Comparison of ENCODE assay signal across 13 mouse cellular contexts in the genomic region with DNA sequence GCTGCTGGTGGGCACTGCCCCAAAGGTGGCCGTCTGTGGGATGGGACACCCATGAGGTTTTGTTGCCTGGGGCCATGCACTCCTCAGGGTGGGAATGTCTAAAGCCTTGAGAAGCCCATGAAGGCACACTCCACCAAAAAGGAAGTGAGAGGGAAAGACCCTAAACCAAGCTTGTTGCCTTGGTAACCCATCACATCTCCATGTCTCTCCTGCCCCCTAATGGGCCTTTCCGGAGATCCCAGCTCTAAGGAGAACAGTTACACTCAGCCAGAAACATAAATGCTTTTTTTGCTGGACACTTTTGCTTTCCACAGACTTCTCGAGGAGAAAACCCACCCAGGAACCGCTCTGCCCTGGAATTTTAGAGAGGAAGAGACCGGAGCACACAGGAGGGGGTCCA. TPM values are rescaled to one million over a fixed set of nuclear protein-coding genes. Genes with fewer than 3 reads are reported as not detected.
A peak's percentile ranks its signal among the peaks of the same experiment; 100 is the strongest.
DNase-seq lines count a peak whose midpoint lies in the region; ATAC-seq and TF ChIP-seq lines count a peak whose summit lies in the region.
"Had no signal": no experiment of that assay in that cellular context is flagged by ENCODE, and none has a peak within 500 bp of the region (broad histone marks: within the 10 kb centered on the region; RNA-seq: fewer than 3 reads in every experiment).

No protein-coding gene starts in this region.

- no peaks in the 10 kb centered on the region for H3K9me3 ChIP-seq in heart, postnatal 0 days (replicated peaks; ENCODE audit: control insufficient read depth, low read length)
- H3K9me3 ChIP-seq in lung, postnatal 0 days (ENCODE audit: low read length), result no peaks in the 10 kb centered on the region
- H3K9me3 ChIP-seq in hindbrain, postnatal 0 days (ENCODE audit: low read length), result no peaks in the 10 kb centered on the region
- H3K9me3 ChIP-seq: liver, embryonic 13.5 days had no signal

- no peak for DNase-seq in heart, postnatal 0 days (ENCODE audit: low spot score)
- DNase-seq in heart, postnatal 14 days, result no peak
- DNase-seq in lung, postnatal 0 days (ENCODE audit: low spot score), result no peak
- no peak for DNase-seq in lung, postnatal 25 days (ENCODE audit: low spot score)
- DNase-seq in R1 (ENCODE audit: low read depth, low spot score), result peak; percentile 60
- peak; percentile 81 for DNase-seq in hindbrain, postnatal 0 days (ENCODE audit: low spot score)
- DNase-seq in frontal cortex, postnatal 14 days (ENCODE audit: low spot score in 2 of 2), result no peak
- DNase-seq: gastrocnemius, postnatal 10 days; liver, embryonic 13.5 days had no signal

- H3K4me2 ChIP-seq in heart, postnatal 0 days (ENCODE audit: low read depth, low read length), result no peak overlapping the region
- H3K4me2 ChIP-seq in lung, postnatal 0 days (replicated peaks; ENCODE audit: low read depth, low read length), result no peak overlapping the region
- H3K4me2 ChIP-seq in hindbrain, postnatal 0 days (ENCODE audit: low read depth, low read length), result no peak overlapping the region
- H3K4me2 ChIP-seq: liver, embryonic 13.5 days had no signal

- TF ChIP-seq CTCF in heart, postnatal 0 days (IDR thresholded peaks at IDR 0.05; ENCODE audit: low read depth), result 0 out of 2 replicates have a peak, but pooled peaks have one; percentile 14
- peak; percentile 40 for TF ChIP-seq CTCF in lung, postnatal 0 days (IDR thresholded peaks at IDR 0.05)
- peak; percentile 59 for TF ChIP-seq CTCF in hindbrain, postnatal 0 days (IDR thresholded peaks at IDR 0.05; ENCODE audit: low read depth)

- WGBS in heart, postnatal 0 days, result 54% methylated on average over 5 of the region's 5 CpGs
- 57% methylated on average over 5 of the region's 5 CpGs for WGBS in lung, postnatal 0 days
- 45% methylated on average over 5 of the region's 5 CpGs for WGBS in hindbrain, postnatal 0 days

- H3K4me3 ChIP-seq in heart, postnatal 0 days (ENCODE audit: low read depth, low read length), result no peak overlapping the region
- H3K4me3 ChIP-seq in lung, postnatal 0 days (ENCODE audit: low read depth, low read length), result no peak overlapping the region
- no peak overlapping the region for H3K4me3 ChIP-seq in hindbrain, postnatal 0 days (ENCODE audit: low read length)
- H3K4me3 ChIP-seq: liver, embryonic 13.5 days; myocyte had no signal

- no peak overlapping the region for H3K9ac ChIP-seq in heart, postnatal 0 days (replicated peaks; ENCODE audit: low read depth, low read length)
- no peak overlapping the region for H3K9ac ChIP-seq in lung, postnatal 0 days (replicated peaks; ENCODE audit: low read depth)
- no peak overlapping the region for H3K9ac ChIP-seq in hindbrain, postnatal 0 days (replicated peaks; ENCODE audit: low read length)
- H3K9ac ChIP-seq: liver, embryonic 13.5 days had no signal

- no peak for TF ChIP-seq EP300 in heart, postnatal 0 days (IDR thresholded peaks at IDR 0.05; ENCODE audit: low read depth)
- TF ChIP-seq EP300 in lung, postnatal 0 days (IDR thresholded peaks at IDR 0.05), result no peak

- peaks cover 25% of the 10 kb centered on the region for H3K27me3 ChIP-seq in heart, postnatal 0 days (ENCODE audit: control insufficient read depth, insufficient read depth, low read length)
- no peaks in the 10 kb centered on the region for H3K27me3 ChIP-seq in lung, postnatal 0 days (replicated peaks; ENCODE audit: insufficient read depth, low read length)
- no peaks in the 10 kb centered on the region for H3K27me3 ChIP-seq in hindbrain, postnatal 0 days (ENCODE audit: insufficient read depth, low read length)

- H3K27ac ChIP-seq in heart, postnatal 0 days (ENCODE audit: low read depth), result no peak overlapping the region
- H3K27ac ChIP-seq in lung, postnatal 0 days (ENCODE audit: low read length), result no peak overlapping the region
- no peak overlapping the region for H3K27ac ChIP-seq in hindbrain, postnatal 0 days
- H3K27ac ChIP-seq: liver, embryonic 13.5 days had no signal

- ATAC-seq in heart, postnatal 0 days (ENCODE audit: insufficient read depth, low read depth), result no peak
- ATAC-seq in lung, postnatal 0 days, result no peak
- peak; percentile 39; the same call in 1 of the 2 replicates for ATAC-seq in hindbrain, postnatal 0 days
- ATAC-seq in erythroblast, adult 5-6 weeks (replicated peaks; ENCODE audit: low FRiP score, poor library complexity, severe bottlenecking), result no peak

- peaks cover 4% of the 10 kb centered on the region; the same call in 1 of the 2 replicates for H3K4me1 ChIP-seq in heart, postnatal 0 days (ENCODE audit: control insufficient read depth, insufficient read depth)
- no peaks in the 10 kb centered on the region for H3K4me1 ChIP-seq in lung, postnatal 0 days (ENCODE audit: insufficient read depth, low read depth, low read length)
- peaks cover 7% of the 10 kb centered on the region for H3K4me1 ChIP-seq in hindbrain, postnatal 0 days (ENCODE audit: insufficient read depth, low read length)

- no peaks in the 10 kb centered on the region for H3K36me3 ChIP-seq in heart, postnatal 0 days (replicated peaks; ENCODE audit: control insufficient read depth, insufficient read depth, low read length)
- no peaks in the 10 kb centered on the region for H3K36me3 ChIP-seq in lung, postnatal 0 days (ENCODE audit: insufficient read depth, low read length)
- H3K36me3 ChIP-seq in hindbrain, postnatal 0 days (ENCODE audit: insufficient read depth, low read length), result no peaks in the 10 kb centered on the region
- H3K36me3 ChIP-seq: liver, embryonic 13.5 days had no signal

- intact Hi-C loops in heart, postnatal 14 days (cut with DNase I), result no loop called here

RNA-seq across cellular contexts. Expression of a gene that starts 10.5 kb away (rescaled TPM):
- total RNA-seq in heart, postnatal 0 days (2014; rRNA removed; ENCODE audit: low replicate concordance), result 0.15 and 5.1 TPM in 2 replicates
- polyA plus RNA-seq in heart, postnatal 0 days (2015; fragmentation: Nextera tagmentation; extraction: Ambion mirVana), result 0.22 and 0.26 TPM in 2 replicates
- total RNA-seq in heart, postnatal 14 days (2021), result not detected
- 1.0 and 1.2 TPM in 2 replicates for polyA plus RNA-seq in lung, postnatal 0 days (2015; fragmentation: Nextera tagmentation; extraction: Ambion mirVana)
- 2.1 TPM in 2 replicates for total RNA-seq in hindbrain, postnatal 0 days (2014; rRNA removed)
- polyA plus RNA-seq in hindbrain, postnatal 0 days (2015; fragmentation: Nextera tagmentation; extraction: Ambion mirVana), result 1.7 and 1.8 TPM in 2 replicates
- total RNA-seq in erythroblast, adult 5-6 weeks (2015; ENCODE audit: low replicate concordance), result not detected in 2 replicates
- total RNA-seq in erythroblast, adult 5-6 weeks (2017; ENCODE audit: low replicate concordance), result not detected in 2 replicates
- total RNA-seq: ES-E14; layer of hippocampus, adult 18-20 months had no signal
- polyA plus RNA-seq: liver, embryonic 13.5 days had no signal

Comparison
In these comparisons a context has a peak if more than half of its experiments do, and no peak if none do; other contexts are left out.
1. DNase-seq: peak in R1 (single experiment) and hindbrain, postnatal 0 days (single experiment); none in heart, postnatal 0 days (single experiment), heart, postnatal 14 days (0 of 2), lung, postnatal 0 days (single experiment), lung, postnatal 25 days (single experiment) and frontal cortex, postnatal 14 days (0 of 2).
2. Peak in every context shown above with its lines, with median percentiles within 50 percentile points of each other: CTCF ChIP-seq.